Mouse (Mus musculus) cerebellum, adult 9-10 months (tissue): ENCODE data around the gene Mpeg1.
A peak's percentile ranks its signal among the peaks of the same experiment; 100 is the strongest.

Experiments used
- DNase-seq: peaks from one replicate; pipeline ENCODE4 v3.0.0; 2022

The Mpeg1 gene

GRCm38 (mm10) chr19:12466204-12466603 lies 5.6 kb downstream of the Mpeg1 start:
- DNase-seq: peak; percentile 70

DNA sequence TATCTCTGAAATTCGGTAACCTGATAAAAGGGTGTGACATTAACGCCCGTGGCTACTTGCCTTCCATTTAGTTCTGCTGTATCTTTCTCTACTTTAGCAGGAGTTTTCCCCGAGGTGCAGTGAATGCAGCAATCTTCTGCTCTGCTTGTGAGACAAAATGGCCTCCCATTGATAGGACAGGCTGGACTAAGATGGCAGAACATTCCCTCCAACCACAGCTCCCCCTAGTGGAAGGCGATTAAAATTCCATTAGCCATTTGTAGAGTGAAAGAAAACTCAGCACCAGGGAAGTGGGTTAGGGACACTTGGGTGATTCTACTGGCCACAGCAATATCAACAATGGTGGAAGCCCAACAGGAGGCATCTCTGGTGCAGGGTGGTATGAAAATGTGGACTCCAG lies 6.9 kb downstream of the Mpeg1 start:
- DNase-seq: no peak

DNA sequence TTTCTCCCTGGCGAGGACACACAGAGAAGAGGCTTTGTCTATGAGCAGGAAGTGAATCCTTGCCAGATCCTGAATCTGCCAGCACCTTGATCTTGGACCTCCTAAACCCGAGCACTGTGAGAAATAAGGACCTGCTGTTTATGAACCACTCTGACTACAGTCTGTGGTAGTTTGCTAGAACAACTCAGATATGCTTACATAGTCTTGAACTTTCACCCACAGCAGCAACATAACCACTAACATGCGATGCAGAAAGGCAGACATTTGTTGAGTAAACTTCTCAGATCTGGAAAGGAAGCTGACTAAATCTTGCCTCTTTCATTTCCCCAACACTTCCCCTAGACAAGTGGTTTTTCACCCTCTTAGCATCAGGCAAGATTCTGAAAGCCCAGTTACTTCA lies 11.3 kb downstream of the Mpeg1 start:
- DNase-seq: no peak

- DNase-seq: no peak
Observed at GRCm38 (mm10) chr19:12472381-12472976, 11.9 kb downstream of the Mpeg1 start.

GRCm38 (mm10) chr19:12473201-12473641 lies 12.6 kb downstream of the Mpeg1 start:
- no peak for DNase-seq

DNA sequence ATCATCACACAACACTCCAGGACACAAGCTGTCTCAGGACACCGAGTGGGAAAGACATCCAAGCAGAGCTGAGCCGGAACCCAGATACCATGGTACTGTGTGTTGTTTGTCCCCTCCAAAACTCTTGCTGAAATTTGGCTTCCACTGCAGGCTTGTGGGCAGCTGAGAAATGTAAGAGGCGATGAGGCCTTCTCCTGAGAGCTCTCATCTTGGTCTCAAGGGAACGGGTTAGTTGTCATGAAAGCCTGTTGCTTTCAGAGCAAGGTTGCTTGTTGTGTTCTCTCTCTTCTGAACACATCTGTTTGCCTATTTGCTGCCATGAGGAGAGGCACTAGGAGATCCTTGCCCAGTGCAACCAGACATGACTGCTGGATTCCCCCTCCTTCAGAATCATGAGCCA lies 13.4 kb downstream of the Mpeg1 start:
- DNase-seq: no peak

- DNase-seq: peak; percentile 78
Observed at GRCm38 (mm10) chr19:12475380-12476250, 15.0 kb downstream of the Mpeg1 start.

- no peak for DNase-seq
Observed at GRCm38 (mm10) chr19:12476721-12477270, 16.2 kb downstream of the Mpeg1 start.

- DNase-seq: no peak
Observed at GRCm38 (mm10) chr19:12478369-12478768, 17.8 kb downstream of the Mpeg1 start.

DNA sequence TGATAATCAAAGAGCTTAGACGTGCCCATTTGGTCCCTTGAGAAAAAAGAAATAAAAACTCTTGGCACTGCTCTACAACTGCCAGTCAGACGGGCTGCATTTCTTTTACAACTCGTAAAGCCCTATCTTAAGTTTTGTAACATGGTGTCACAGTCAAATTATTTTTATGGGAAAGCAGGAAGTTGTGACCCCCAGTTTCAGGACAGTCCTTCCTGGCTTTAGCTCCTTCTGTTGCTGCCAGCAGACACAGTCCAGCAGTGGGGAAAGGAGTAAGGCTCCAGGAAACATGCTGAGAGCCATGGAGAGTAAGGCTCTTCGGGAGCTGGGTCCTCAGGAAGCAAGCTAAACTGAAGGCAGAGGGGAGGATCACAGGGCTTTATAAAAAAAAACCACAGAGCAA lies 23.2 kb downstream of the Mpeg1 start:
- no peak for DNase-seq

- no peak for DNase-seq
Observed at GRCm38 (mm10) chr19:12484210-12484609, 23.6 kb downstream of the Mpeg1 start.

DNA sequence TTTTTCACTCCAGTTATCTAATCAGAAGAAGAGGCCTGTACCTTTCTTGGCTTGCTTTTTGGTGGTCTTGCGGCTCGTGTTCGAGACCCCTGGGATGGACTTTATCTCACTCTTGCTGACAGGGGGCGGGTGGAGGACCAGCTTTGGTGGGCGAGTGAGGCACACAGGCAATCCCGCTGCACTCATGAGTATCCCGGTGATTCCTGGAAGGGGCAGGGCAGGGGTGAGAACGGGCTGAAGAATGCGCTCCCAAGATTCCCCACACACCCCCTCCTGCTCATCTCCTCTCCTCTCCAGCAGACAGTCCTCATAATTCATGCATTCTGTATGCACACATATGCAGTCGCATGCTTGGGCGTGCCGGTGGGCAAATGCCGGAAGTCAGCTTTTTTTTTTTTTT lies 24.6 kb downstream of the Mpeg1 start:
- DNase-seq: no peak

- DNase-seq: no peak
Observed at GRCm38 (mm10) chr19:12485631-12486030, 25.1 kb downstream of the Mpeg1 start.

- no peak for DNase-seq
Observed at GRCm38 (mm10) chr19:12486875-12487274, 26.3 kb downstream of the Mpeg1 start.

GRCm38 (mm10) chr19:12487511-12488204 lies 27.1 kb downstream of the Mpeg1 start:
- DNase-seq: no peak

GRCm38 (mm10) chr19:12488205-12488966 lies 27.8 kb downstream of the Mpeg1 start:
- DNase-seq: peak; percentile 31

DNA sequence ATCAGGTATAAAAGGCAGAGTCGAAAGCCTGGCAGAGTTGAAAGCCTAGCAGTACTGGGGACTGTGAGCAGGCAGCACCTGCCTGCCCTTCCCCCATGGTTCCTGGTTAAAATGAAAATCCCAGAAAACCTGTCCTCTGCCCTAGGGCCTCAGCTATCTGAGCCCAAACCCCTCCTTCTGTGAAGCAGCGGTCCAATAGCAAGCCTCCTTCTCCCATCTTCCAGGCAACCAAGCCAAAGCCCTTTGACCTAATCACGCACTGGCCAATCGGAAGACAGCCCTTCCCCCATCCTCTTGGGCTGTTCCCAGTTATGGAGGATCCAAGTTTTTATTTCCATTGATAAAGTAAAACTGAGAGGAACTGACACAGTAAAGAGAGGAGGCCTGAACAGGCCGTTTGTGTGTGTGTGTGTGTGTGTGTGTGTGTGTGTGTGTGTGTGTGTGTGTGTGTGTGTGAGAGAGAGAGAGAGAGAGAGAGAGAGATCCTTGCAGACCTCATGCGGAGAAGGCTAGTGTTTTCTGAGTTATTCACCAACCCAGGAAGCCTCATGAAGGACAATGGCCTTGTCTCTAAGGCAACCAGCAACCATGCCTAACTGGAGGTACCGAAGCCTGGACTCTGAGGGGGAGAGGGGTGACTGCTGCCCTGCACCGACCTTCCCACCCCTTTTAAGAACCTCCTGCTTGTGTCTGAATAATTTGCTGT lies 28.5 kb downstream of the Mpeg1 start:
- DNase-seq: peak; percentile 24

GRCm38 (mm10) chr19:12489675-12490570 lies 29.3 kb downstream of the Mpeg1 start:
- DNase-seq: no peak

DNA sequence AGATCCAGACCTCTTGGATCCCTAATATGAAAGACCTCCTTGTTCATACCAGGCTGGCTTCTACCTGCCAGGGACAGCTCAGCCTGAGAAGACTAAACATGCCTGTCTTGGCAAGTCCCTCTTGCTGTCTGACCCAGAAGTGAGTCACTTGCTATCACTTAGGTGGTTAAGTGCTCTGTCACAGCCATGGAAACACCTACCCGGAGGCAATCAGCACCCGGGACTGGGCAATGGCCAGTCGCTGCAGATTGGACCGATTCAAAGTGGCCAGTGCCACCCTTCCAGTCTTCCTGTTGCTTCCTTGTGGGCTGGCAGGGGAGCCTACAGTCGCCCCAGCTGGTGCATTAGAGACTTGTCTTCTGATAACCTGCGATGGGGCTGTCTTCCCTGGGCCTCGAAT lies 31.1 kb downstream of the Mpeg1 start:
- DNase-seq: no peak

- DNase-seq: no peak
Observed at GRCm38 (mm10) chr19:12493453-12494186, 33.0 kb downstream of the Mpeg1 start.

GRCm38 (mm10) chr19:12494187-12494458 lies 33.5 kb downstream of the Mpeg1 start:
- no peak for DNase-seq
